Mouse (Mus musculus): ENCODE measurements at regions not wholly inside any gene's neighbourhood (a gene's known extent, or its start where the extent isn't known, plus 50 kb on each side); places are given as distances from the start of the nearest gene placed in this dataset.

- no peak for TF ChIP-seq CTCF (conservative IDR thresholded peaks at IDR 0.05; ENCODE audit: insufficient read depth, insufficient read length, low read depth, low read length)
- no peak for TF ChIP-seq POLR2A (IDR thresholded peaks at IDR 0.05; ENCODE audit: low read depth, low read length)
Measured at GRCm38 (mm10) chr7:136765026-136765425, 129.4 kb upstream of the Mgmt start.
